Mouse (Mus musculus) CD4-positive naive resting alpha-beta T cell, adult 76 days (primary cell): ENCODE data around the gene Fn3krp. TPM values are rescaled to one million over a fixed set of nuclear protein-coding genes. Genes with fewer than 3 reads are reported as not detected.

Experiments used
- total RNA-seq: library from RNA; stranded (reverse); gene quantifications from one replicate; pipeline ENCODE4 v1.2.4, GENCODE M21; 2023

Gene Fn3krp
- 6.0 TPM for total RNA-seq

GRCm38 (mm10) chr11:121420830-121421552 lies at the start of gene Fn3krp:
Gene Fn3krp (plus strand): TSS chr11:121421401.

GRCm38 (mm10) chr11:121387750-121388553 lies 33.2 kb upstream of the Fn3krp start, which contains the start of gene Rab40b:
Gene Rab40b (minus strand): TSS chr11:121388251.

GRCm38 (mm10) chr11:121434156-121435155 lies 13.3 kb downstream of the Fn3krp start, which contains the start of gene Fn3k:
Gene Fn3k (plus strand): TSS chr11:121434913.

GRCm38 (mm10) chr11:121451753-121452635 lies 30.8 kb downstream of the Fn3krp start, which contains the start of gene Tbcd:
Gene Tbcd (plus strand): TSS chr11:121451949.

Other genes starting within 250 kb of the Fn3krp start
- 10.1 TPM for gene Hexdc, start 217.0 kb upstream of the Fn3krp start, total RNA-seq
- gene Ogfod3, start 216.7 kb upstream of the Fn3krp start, total RNA-seq = 6.1 TPM
- 44.8 TPM for gene Cybc1, start 192.1 kb upstream of the Fn3krp start, total RNA-seq
- gene Narf, start 184.1 kb upstream of the Fn3krp start, total RNA-seq = 26.6 TPM
- 31.3 TPM for gene Foxk2, start 161.4 kb upstream of the Fn3krp start, total RNA-seq
- 69.8 TPM for gene Wdr45b, start 67.0 kb upstream of the Fn3krp start, total RNA-seq
- not detected for gene Rab40b, start 33.1 kb upstream of the Fn3krp start, total RNA-seq
- 0.47 TPM for gene Fn3k, start 13.5 kb downstream of the Fn3krp start, total RNA-seq
- gene Tbcd, start 30.5 kb downstream of the Fn3krp start, total RNA-seq = 44.8 TPM
- gene Zfp750, start 97.9 kb downstream of the Fn3krp start, total RNA-seq = not detected